In the genomic region with DNA sequence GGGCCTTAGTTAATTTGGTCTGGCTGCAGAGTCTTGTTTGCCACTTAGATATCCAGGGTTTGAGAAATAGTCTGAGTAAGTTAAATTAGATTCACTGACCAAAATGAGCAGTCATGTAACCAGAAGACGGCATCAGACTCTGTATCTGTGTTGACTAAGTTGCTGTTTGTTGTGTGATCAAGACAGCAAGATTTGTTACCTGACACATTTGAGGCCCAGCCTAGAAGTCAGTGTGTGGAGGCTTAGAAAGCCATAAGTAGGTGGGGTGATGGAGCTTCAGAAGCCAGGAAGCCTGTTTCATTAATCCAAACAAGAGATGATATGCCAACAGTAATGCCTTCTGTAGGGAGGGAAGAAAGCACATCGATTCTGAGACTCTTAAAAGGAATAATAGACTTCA, we compare ENCODE assay signal across 9 mouse cellular contexts. TPM values are rescaled to one million over a fixed set of nuclear protein-coding genes. Genes with fewer than 3 reads are reported as not detected.
A peak's percentile ranks its signal among the peaks of the same experiment; 100 is the strongest.
DNase-seq lines count a peak whose midpoint lies in the region; ATAC-seq lines count a peak whose summit lies in the region.
"Had no signal": no experiment of that assay in that cellular context is flagged by ENCODE, and none has a peak within 500 bp of the region (broad histone marks: within the 10 kb centered on the region; RNA-seq: fewer than 3 reads in every experiment).

No protein-coding gene starts in this region.

- 87% methylated on average over 2 of the region's 2 CpGs for WGBS in hindbrain, embryonic 14.5 days
- WGBS in hindbrain, embryonic 12.5 days: 89% methylated on average over 2 of the region's 2 CpGs
- WGBS in midbrain, embryonic 15.5 days: 91% methylated on average over 2 of the region's 2 CpGs
- WGBS in midbrain, embryonic 13.5 days: 94% methylated on average over 2 of the region's 2 CpGs
- WGBS in intestine, embryonic 16.5 days: 53% methylated on average over 2 of the region's 2 CpGs
- 40% methylated on average over 2 of the region's 2 CpGs for WGBS in stomach, embryonic 15.5 days
- 91% methylated on average over 2 of the region's 2 CpGs for WGBS in forebrain, embryonic 10.5 days

- H3K9ac ChIP-seq in hindbrain, embryonic 14.5 days: no peak overlapping the region
- H3K9ac ChIP-seq in hindbrain, embryonic 12.5 days: no peak overlapping the region
- no peak overlapping the region for H3K9ac ChIP-seq in midbrain, embryonic 15.5 days
- no peak overlapping the region for H3K9ac ChIP-seq in midbrain, embryonic 13.5 days (replicated peaks)
- H3K9ac ChIP-seq in intestine, embryonic 16.5 days (ENCODE audit: low read depth, low read length): 0 out of 2 replicates have a peak overlapping the region, but pooled peaks have one; percentile 19
- no peak overlapping the region for H3K9ac ChIP-seq in stomach, embryonic 15.5 days

- ATAC-seq in hindbrain, embryonic 14.5 days (ENCODE audit: low FRiP score): no peak
- no peak for ATAC-seq in hindbrain, embryonic 12.5 days (ENCODE audit: low FRiP score)
- ATAC-seq in midbrain, embryonic 15.5 days (replicated peaks): no peak
- no peak for ATAC-seq in midbrain, embryonic 13.5 days
- ATAC-seq in intestine, embryonic 16.5 days: no peak
- no peak for ATAC-seq in stomach, embryonic 15.5 days (ENCODE audit: insufficient read depth, low FRiP score, low read depth)
- ATAC-seq in inflammation-experienced regulatory T-cells, adult 6 months: no peak

- DNase-seq in hindbrain, embryonic 14.5 days (ENCODE audit: low spot score): no peak
- DNase-seq in forebrain, embryonic 10.5 days (ENCODE audit: extremely low spot score, low spot score): no peak
- DNase-seq: lung, adult 2 months had no signal

- H3K27me3 ChIP-seq in hindbrain, embryonic 14.5 days (ENCODE audit: control insufficient read depth, insufficient read depth, low read length): no peaks in the 10 kb centered on the region
- no peaks in the 10 kb centered on the region for H3K27me3 ChIP-seq in hindbrain, embryonic 12.5 days
- H3K27me3 ChIP-seq in midbrain, embryonic 15.5 days (replicated peaks): no peaks in the 10 kb centered on the region
- no peaks in the 10 kb centered on the region for H3K27me3 ChIP-seq in midbrain, embryonic 13.5 days
- no peaks in the 10 kb centered on the region for H3K27me3 ChIP-seq in intestine, embryonic 16.5 days (replicated peaks; ENCODE audit: control insufficient read depth, insufficient read depth, low read length)
- no peaks in the 10 kb centered on the region for H3K27me3 ChIP-seq in stomach, embryonic 15.5 days (replicated peaks)
- no peaks in the 10 kb centered on the region for H3K27me3 ChIP-seq in forebrain, embryonic 10.5 days (ENCODE audit: poor library complexity, severe bottlenecking)

- H3K36me3 ChIP-seq in hindbrain, embryonic 14.5 days (replicated peaks; ENCODE audit: control insufficient read depth, insufficient read depth): no peaks in the 10 kb centered on the region
- no peaks in the 10 kb centered on the region for H3K36me3 ChIP-seq in hindbrain, embryonic 12.5 days
- no peaks in the 10 kb centered on the region for H3K36me3 ChIP-seq in midbrain, embryonic 15.5 days (replicated peaks)
- peaks cover 6% of the 10 kb centered on the region for H3K36me3 ChIP-seq in midbrain, embryonic 13.5 days
- H3K36me3 ChIP-seq in intestine, embryonic 16.5 days (ENCODE audit: control insufficient read depth, insufficient read depth, low read length): peaks cover 2% of the 10 kb centered on the region; the same call in 1 of the 2 replicates
- no peaks in the 10 kb centered on the region for H3K36me3 ChIP-seq in stomach, embryonic 15.5 days
- H3K36me3 ChIP-seq in forebrain, embryonic 10.5 days (replicated peaks): peaks cover 28% of the 10 kb centered on the region

- peak overlapping the region; percentile 66 for H3K27ac ChIP-seq in hindbrain, embryonic 14.5 days
- no peak overlapping the region; the same call in 1 of the 2 replicates for H3K27ac ChIP-seq in hindbrain, embryonic 12.5 days
- H3K27ac ChIP-seq in midbrain, embryonic 15.5 days: 0 out of 2 replicates have a peak overlapping the region, but pooled peaks have one; percentile 12
- H3K27ac ChIP-seq in midbrain, embryonic 13.5 days: no peak overlapping the region
- H3K27ac ChIP-seq in intestine, embryonic 16.5 days (ENCODE audit: low read length): peak overlapping the region; percentile 75
- H3K27ac ChIP-seq in stomach, embryonic 15.5 days: peak overlapping the region; percentile 82
- no peak overlapping the region for H3K27ac ChIP-seq in forebrain, embryonic 10.5 days

- no peak overlapping the region for H3K4me2 ChIP-seq in hindbrain, embryonic 14.5 days (replicated peaks)
- H3K4me2 ChIP-seq in hindbrain, embryonic 12.5 days (replicated peaks): no peak overlapping the region
- H3K4me2 ChIP-seq in midbrain, embryonic 15.5 days: no peak overlapping the region
- H3K4me2 ChIP-seq in midbrain, embryonic 13.5 days (replicated peaks): no peak overlapping the region
- H3K4me2 ChIP-seq in intestine, embryonic 16.5 days (ENCODE audit: low read depth, low read length): no peak overlapping the region
- H3K4me2 ChIP-seq in stomach, embryonic 15.5 days: no peak overlapping the region

- H3K9me3 ChIP-seq in hindbrain, embryonic 14.5 days (ENCODE audit: control insufficient read depth, low read length): 0 out of 2 replicates have a peak, but pooled peaks cover 4% of the 10 kb centered on the region
- H3K9me3 ChIP-seq in hindbrain, embryonic 12.5 days (replicated peaks): 0 out of 2 replicates have a peak, but pooled peaks cover 2% of the 10 kb centered on the region
- H3K9me3 ChIP-seq in midbrain, embryonic 15.5 days: no peaks in the 10 kb centered on the region
- peaks cover 12% of the 10 kb centered on the region; the same call in 1 of the 2 replicates for H3K9me3 ChIP-seq in midbrain, embryonic 13.5 days
- no peaks in the 10 kb centered on the region for H3K9me3 ChIP-seq in intestine, embryonic 16.5 days (ENCODE audit: control insufficient read depth, low read length)
- H3K9me3 ChIP-seq in stomach, embryonic 15.5 days: no peaks in the 10 kb centered on the region
- peaks cover 10% of the 10 kb centered on the region; the same call in 1 of the 2 replicates for H3K9me3 ChIP-seq in forebrain, embryonic 10.5 days

- H3K4me3 ChIP-seq in hindbrain, embryonic 14.5 days (replicated peaks; ENCODE audit: low read length): no peak overlapping the region
- no peak overlapping the region for H3K4me3 ChIP-seq in hindbrain, embryonic 12.5 days
- H3K4me3 ChIP-seq in midbrain, embryonic 15.5 days: no peak overlapping the region
- H3K4me3 ChIP-seq in midbrain, embryonic 13.5 days (replicated peaks): no peak overlapping the region
- H3K4me3 ChIP-seq in intestine, embryonic 16.5 days (ENCODE audit: low read length): no peak overlapping the region
- H3K4me3 ChIP-seq in stomach, embryonic 15.5 days (replicated peaks): no peak overlapping the region
- no peak overlapping the region for H3K4me3 ChIP-seq in forebrain, embryonic 10.5 days

- H3K4me1 ChIP-seq in hindbrain, embryonic 14.5 days (replicated peaks; ENCODE audit: control insufficient read depth, insufficient read depth, low read length): 0 out of 2 replicates have a peak, but pooled peaks cover 3% of the 10 kb centered on the region
- H3K4me1 ChIP-seq in hindbrain, embryonic 12.5 days: no peaks in the 10 kb centered on the region
- H3K4me1 ChIP-seq in midbrain, embryonic 15.5 days: 0 out of 2 replicates have a peak, but pooled peaks cover 4% of the 10 kb centered on the region
- H3K4me1 ChIP-seq in midbrain, embryonic 13.5 days (replicated peaks): peaks cover 7% of the 10 kb centered on the region; the same call in 1 of the 2 replicates
- H3K4me1 ChIP-seq in intestine, embryonic 16.5 days (ENCODE audit: control insufficient read depth, insufficient read depth, low read length): peaks cover 23% of the 10 kb centered on the region
- peaks cover 22% of the 10 kb centered on the region for H3K4me1 ChIP-seq in stomach, embryonic 15.5 days
- H3K4me1 ChIP-seq in forebrain, embryonic 10.5 days: 0 out of 2 replicates have a peak, but pooled peaks cover 4% of the 10 kb centered on the region

RNA-seq across cellular contexts. Expression of a gene that starts 18.9 kb away (rescaled TPM):
- 57.2 and 59.8 TPM in 2 replicates for polyA plus RNA-seq in hindbrain, embryonic 14.5 days (2014; fragmentation: Nextera tagmentation; extraction: Ambion mirVana)
- polyA plus RNA-seq in hindbrain, embryonic 12.5 days (2016; fragmentation: Nextera tagmentation; extraction: Ambion mirVana): 88.9 and 101 TPM in 2 replicates
- 52.6 and 54.6 TPM in 2 replicates for polyA plus RNA-seq in midbrain, embryonic 15.5 days (2015; fragmentation: Nextera tagmentation; extraction: Ambion mirVana)
- polyA plus RNA-seq in midbrain, embryonic 13.5 days (2015; fragmentation: Nextera tagmentation; extraction: Ambion mirVana): 62.1 and 65.6 TPM in 2 replicates
- polyA plus RNA-seq in intestine, embryonic 16.5 days (2015; fragmentation: Nextera tagmentation; extraction: Ambion mirVana): 120 and 124 TPM in 2 replicates
- polyA plus RNA-seq in stomach, embryonic 15.5 days (2015; fragmentation: Nextera tagmentation; extraction: Ambion mirVana): 150 and 155 TPM in 2 replicates
- 98.1 and 102 TPM in 2 replicates for polyA plus RNA-seq in forebrain, embryonic 10.5 days (2016; fragmentation: Nextera tagmentation; extraction: Ambion mirVana)
- polyA plus RNA-seq in inflammation-experienced regulatory T-cells, adult 6 months (2017; shearing (Covaris generic)): 100 to 1,000 TPM in 2 of 3 experiments, 10 to 100 TPM in 1; 96.1 to 111 (median 106) TPM

Comparison
In these comparisons a context has a peak if more than half of its experiments do, and no peak if none do; other contexts are left out.
1. H3K27ac ChIP-seq: peak in hindbrain, embryonic 14.5 days (single experiment), midbrain, embryonic 15.5 days (single experiment), intestine, embryonic 16.5 days (single experiment) and stomach, embryonic 15.5 days (single experiment); none in hindbrain, embryonic 12.5 days (single experiment), midbrain, embryonic 13.5 days (single experiment) and forebrain, embryonic 10.5 days (single experiment).